Mouse (Mus musculus): ENCODE data around the gene Zbtb34. TPM values are rescaled to one million over a fixed set of nuclear protein-coding genes. Genes with fewer than 3 reads are reported as not detected.
A peak's percentile ranks its signal among the peaks of the same experiment; 100 is the strongest.

The Zbtb34 gene
- polyA plus RNA-seq, 1 experiment from 2014 or later: 7.7 TPM

GRCm38 (mm10) chr2:33402236-33402635 lies 28.9 kb downstream of the Zbtb34 start:
- DNase-seq (ENCODE audit: low spot score) (peak; percentile 78), ATAC-seq (ENCODE audit: insufficient number of reproducible peaks, low FRiP score, low TSS enrichment, low read depth) (no peak)
- Histone ChIP-seq H3K36me3 (ENCODE audit: control insufficient read depth, insufficient read depth, low read length) (no peaks in the 10 kb centered on the region), H3K9ac (ENCODE audit: low read length) (no peak overlapping the region), H3K27ac (replicated peaks; ENCODE audit: low read depth, low read length) (no peak overlapping the region), H3K4me1 (ENCODE audit: control insufficient read depth, insufficient read depth, low read length) (no peaks in the 10 kb centered on the region), H3K9me3 (ENCODE audit: control insufficient read depth, low read length) (no peaks in the 10 kb centered on the region), H3K27me3 (ENCODE audit: control insufficient read depth, insufficient read depth, low read length) (no peaks in the 10 kb centered on the region), H3K4me3 (ENCODE audit: low read depth, low read length) (no peak overlapping the region), H3K4me2 (ENCODE audit: low read depth, severe bottlenecking) (no peak overlapping the region)
- WGBS: 36% methylated on average over 7 of the region's 7 CpGs

- no peak overlapping the region for H3K9ac ChIP-seq (ENCODE audit: low read length)
- no peak overlapping the region for H3K4me2 ChIP-seq (ENCODE audit: low read depth, severe bottlenecking)
- no peak overlapping the region for H3K4me3 ChIP-seq (ENCODE audit: low read depth, low read length)
- no peaks in the 10 kb centered on the region for H3K9me3 ChIP-seq (ENCODE audit: control insufficient read depth, low read length)
- H3K27ac ChIP-seq (replicated peaks; ENCODE audit: low read depth, low read length): no peak overlapping the region
- WGBS: 36% methylated on average over 3 of the region's 3 CpGs
- ATAC-seq (ENCODE audit: insufficient number of reproducible peaks, low FRiP score, low TSS enrichment, low read depth) (no peak), DNase-seq (ENCODE audit: low spot score) (no peak)
- no peaks in the 10 kb centered on the region for H3K36me3 ChIP-seq (ENCODE audit: control insufficient read depth, insufficient read depth, low read length)
- H3K4me1 ChIP-seq (ENCODE audit: control insufficient read depth, insufficient read depth, low read length): no peaks in the 10 kb centered on the region
- H3K27me3 ChIP-seq (ENCODE audit: control insufficient read depth, insufficient read depth, low read length): no peaks in the 10 kb centered on the region
Measured at GRCm38 (mm10) chr2:33401217-33401616, 29.9 kb downstream of the Zbtb34 start.

- WGBS: 76% methylated on average over 5 of the region's 5 CpGs
- Histone ChIP-seq H3K36me3 (ENCODE audit: control insufficient read depth, insufficient read depth, low read length) (no peaks in the 10 kb centered on the region), H3K4me3 (ENCODE audit: low read depth, low read length) (no peak overlapping the region), H3K4me1 (ENCODE audit: control insufficient read depth, insufficient read depth, low read length) (no peaks in the 10 kb centered on the region), H3K27me3 (ENCODE audit: control insufficient read depth, insufficient read depth, low read length) (no peaks in the 10 kb centered on the region), H3K4me2 (ENCODE audit: low read depth, severe bottlenecking) (no peak overlapping the region), H3K9me3 (ENCODE audit: control insufficient read depth, low read length) (no peaks in the 10 kb centered on the region), H3K9ac (ENCODE audit: low read length) (no peak overlapping the region), H3K27ac (replicated peaks; ENCODE audit: low read depth, low read length) (no peak overlapping the region)
- ATAC-seq (ENCODE audit: insufficient number of reproducible peaks, low FRiP score, low TSS enrichment, low read depth) (no peak), DNase-seq (ENCODE audit: low spot score) (no peak)
Measured at GRCm38 (mm10) chr2:33400541-33400940, 30.6 kb downstream of the Zbtb34 start.

GRCm38 (mm10) chr2:33399091-33399490 lies 32.0 kb downstream of the Zbtb34 start:
- ATAC-seq (ENCODE audit: insufficient number of reproducible peaks, low FRiP score, low TSS enrichment, low read depth) (no peak), DNase-seq (ENCODE audit: low spot score) (no peak)
- H3K36me3 ChIP-seq (ENCODE audit: control insufficient read depth, insufficient read depth, low read length): no peaks in the 10 kb centered on the region
- no peak overlapping the region for H3K4me2 ChIP-seq (ENCODE audit: low read depth, severe bottlenecking)
- WGBS: 89% methylated on average over 7 of the region's 7 CpGs
- no peaks in the 10 kb centered on the region for H3K4me1 ChIP-seq (ENCODE audit: control insufficient read depth, insufficient read depth, low read length)
- H3K4me3 ChIP-seq (ENCODE audit: low read depth, low read length): no peak overlapping the region
- no peak overlapping the region for H3K27ac ChIP-seq (replicated peaks; ENCODE audit: low read depth, low read length)
- H3K27me3 ChIP-seq (ENCODE audit: control insufficient read depth, insufficient read depth, low read length): no peaks in the 10 kb centered on the region
- no peak overlapping the region for H3K9ac ChIP-seq (ENCODE audit: low read length)
- no peaks in the 10 kb centered on the region for H3K9me3 ChIP-seq (ENCODE audit: control insufficient read depth, low read length)

- no peaks in the 10 kb centered on the region for H3K27me3 ChIP-seq (ENCODE audit: control insufficient read depth, insufficient read depth, low read length)
- ATAC-seq (ENCODE audit: insufficient number of reproducible peaks, low FRiP score, low TSS enrichment, low read depth) (no peak), DNase-seq (ENCODE audit: low spot score) (no peak)
- H3K9ac ChIP-seq (ENCODE audit: low read length): no peak overlapping the region
- H3K4me2 ChIP-seq (ENCODE audit: low read depth, severe bottlenecking): no peak overlapping the region
- H3K27ac ChIP-seq (replicated peaks; ENCODE audit: low read depth, low read length): no peak overlapping the region
- H3K4me3 ChIP-seq (ENCODE audit: low read depth, low read length): no peak overlapping the region
- no peaks in the 10 kb centered on the region for H3K4me1 ChIP-seq (ENCODE audit: control insufficient read depth, insufficient read depth, low read length)
- H3K9me3 ChIP-seq (ENCODE audit: control insufficient read depth, low read length): no peaks in the 10 kb centered on the region
- WGBS: 78% methylated on average over 4 of the region's 4 CpGs
- no peaks in the 10 kb centered on the region for H3K36me3 ChIP-seq (ENCODE audit: control insufficient read depth, insufficient read depth, low read length)
Measured at GRCm38 (mm10) chr2:33397036-33397435, 34.1 kb downstream of the Zbtb34 start.

- H3K27ac ChIP-seq (replicated peaks; ENCODE audit: low read depth, low read length): no peak overlapping the region
- H3K4me1 ChIP-seq (ENCODE audit: control insufficient read depth, insufficient read depth, low read length): no peaks in the 10 kb centered on the region
- 88% methylated on average over 2 of the region's 2 CpGs for WGBS
- no peak for ATAC-seq (ENCODE audit: insufficient number of reproducible peaks, low FRiP score, low TSS enrichment, low read depth)
- H3K4me3 ChIP-seq (ENCODE audit: low read depth, low read length): no peak overlapping the region
- no peak overlapping the region for H3K9ac ChIP-seq (ENCODE audit: low read length)
- DNase-seq (ENCODE audit: low spot score): no peak
- H3K9me3 ChIP-seq (ENCODE audit: control insufficient read depth, low read length): no peaks in the 10 kb centered on the region
- no peaks in the 10 kb centered on the region for H3K36me3 ChIP-seq (ENCODE audit: control insufficient read depth, insufficient read depth, low read length)
- no peaks in the 10 kb centered on the region for H3K27me3 ChIP-seq (ENCODE audit: control insufficient read depth, insufficient read depth, low read length)
- H3K4me2 ChIP-seq (ENCODE audit: low read depth, severe bottlenecking): no peak overlapping the region
Measured at GRCm38 (mm10) chr2:33395053-33395452, 36.1 kb downstream of the Zbtb34 start.

- no peak for ATAC-seq (ENCODE audit: insufficient number of reproducible peaks, low FRiP score, low TSS enrichment, low read depth)
- H3K4me3 ChIP-seq (ENCODE audit: low read depth, low read length): no peak overlapping the region
- no peak overlapping the region for H3K27ac ChIP-seq (replicated peaks; ENCODE audit: low read depth, low read length)
- WGBS: 85% methylated on average over 11 of the region's 11 CpGs
- DNase-seq (ENCODE audit: low spot score): no peak
- no peaks in the 10 kb centered on the region for H3K4me1 ChIP-seq (ENCODE audit: control insufficient read depth, insufficient read depth, low read length)
- no peak overlapping the region for H3K9ac ChIP-seq (ENCODE audit: low read length)
- no peaks in the 10 kb centered on the region for H3K36me3 ChIP-seq (ENCODE audit: control insufficient read depth, insufficient read depth, low read length)
- H3K27me3 ChIP-seq (ENCODE audit: control insufficient read depth, insufficient read depth, low read length): no peaks in the 10 kb centered on the region
- no peaks in the 10 kb centered on the region for H3K9me3 ChIP-seq (ENCODE audit: control insufficient read depth, low read length)
- no peak overlapping the region for H3K4me2 ChIP-seq (ENCODE audit: low read depth, severe bottlenecking)
Measured at GRCm38 (mm10) chr2:33393951-33394635, 37.0 kb downstream of the Zbtb34 start.

- DNase-seq (ENCODE audit: low spot score) (no peak), ATAC-seq (ENCODE audit: insufficient number of reproducible peaks, low FRiP score, low TSS enrichment, low read depth) (no peak)
- Histone ChIP-seq H3K4me1 (ENCODE audit: control insufficient read depth, insufficient read depth, low read length) (no peaks in the 10 kb centered on the region), H3K9ac (ENCODE audit: low read length) (no peak overlapping the region), H3K27ac (replicated peaks; ENCODE audit: low read depth, low read length) (no peak overlapping the region), H3K27me3 (ENCODE audit: control insufficient read depth, insufficient read depth, low read length) (no peaks in the 10 kb centered on the region), H3K4me3 (ENCODE audit: low read depth, low read length) (no peak overlapping the region), H3K36me3 (ENCODE audit: control insufficient read depth, insufficient read depth, low read length) (no peaks in the 10 kb centered on the region), H3K4me2 (ENCODE audit: low read depth, severe bottlenecking) (no peak overlapping the region), H3K9me3 (ENCODE audit: control insufficient read depth, low read length) (no peaks in the 10 kb centered on the region)
Measured at GRCm38 (mm10) chr2:33393021-33393420, 38.1 kb downstream of the Zbtb34 start.
